Mouse (Mus musculus) myocyte (in vitro differentiated cells): ENCODE results near the gene Hrg.

Experiments
- MAX ChIP-seq: IDR thresholded peaks from one replicate; pipeline ENCODE4 v1.6.1; 2011; ENCODE audit warnings: low read depth, mild to moderate bottlenecking, control low read depth
- MYOD1 ChIP-seq, 3 experiments: IDR thresholded peaks; one replicate each; pipeline ENCODE4 v1.6.1; 2011; ENCODE audit warnings: control low read depth in 2 of 3, low read depth in 2 of 3, mild to moderate bottlenecking in 2 of 3, moderate library complexity in 1 of 3; ENCODE audit not compliant: insufficient read length in 2 of 3, control insufficient read depth in 1 of 3
- MYOG ChIP-seq, 3 experiments: IDR thresholded peaks; one replicate each; pipeline ENCODE4 v1.6.1; 2011; ENCODE audit warnings: control low read depth in 2 of 3, low read depth in 2 of 3, mild to moderate bottlenecking in 2 of 3; ENCODE audit not compliant: insufficient read length in 2 of 3, control insufficient read depth in 1 of 3, insufficient read depth in 1 of 3
- POLR2A ChIP-seq: IDR thresholded peaks from one replicate; pipeline ENCODE4 v1.6.1; 2011; ENCODE audit warnings: low read depth, mild to moderate bottlenecking, control low read depth, moderate library complexity; ENCODE audit not compliant: insufficient read length
- POLR2AphosphoS2 ChIP-seq: IDR thresholded peaks from one replicate; pipeline ENCODE4 v1.6.1; 2011; ENCODE audit warnings: low read depth, control low read depth; ENCODE audit not compliant: insufficient read length
- SRF ChIP-seq: IDR thresholded peaks from one replicate; pipeline ENCODE4 v1.6.1; 2011; ENCODE audit warnings: low read depth; ENCODE audit not compliant: control insufficient read depth, insufficient read length
- TCF12 ChIP-seq: IDR thresholded peaks from one replicate; pipeline ENCODE4 v1.6.1; 2011; ENCODE audit warnings: mild to moderate bottlenecking, control low read depth; ENCODE audit not compliant: poor library complexity, insufficient read depth, severe bottlenecking
- TCF3 ChIP-seq: IDR thresholded peaks from one replicate; pipeline ENCODE4 v1.6.1; 2011; ENCODE audit warnings: low read depth, control low read depth; ENCODE audit not compliant: insufficient read length

DNA sequence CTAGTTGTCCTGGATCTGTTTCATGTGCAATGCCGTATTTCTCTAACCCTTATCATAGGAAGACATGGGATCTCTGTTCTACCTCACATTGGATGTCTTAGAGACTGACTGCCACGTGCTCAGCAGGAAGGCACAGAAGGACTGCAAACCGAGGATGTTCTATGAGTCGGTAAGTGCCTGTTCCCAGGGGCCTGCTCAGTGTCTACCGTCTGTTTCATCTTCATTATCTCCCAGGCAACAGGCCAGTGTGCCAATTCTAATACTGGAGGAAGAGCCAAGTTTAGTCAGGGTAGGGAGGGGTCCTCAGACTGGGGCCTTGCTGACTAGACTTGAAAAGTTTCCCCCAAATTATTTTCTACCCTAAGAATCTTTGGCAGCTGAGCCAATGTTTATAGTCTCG lies 21.3 kb upstream of the Hrg start:
- TF ChIP-seq POLR2A (no peak), SRF (no peak), MYOD1 (IDR thresholded peaks at IDR 0.05; ENCODE audit: control insufficient read depth in 1 of 3, insufficient read length in 2 of 3, low read depth in 2 of 3) (no peak), TCF12 (no peak), MYOG (IDR thresholded peaks at IDR 0.05; ENCODE audit: control insufficient read depth in 1 of 3, insufficient read depth in 1 of 3, insufficient read length in 2 of 3, low read depth in 2 of 3) (no peak), MAX (no peak), POLR2AphosphoS2 (no peak), TCF3 (no peak)
